Mouse (Mus musculus): Measurements from ENCODE around the gene Slc25a33. TPM values are rescaled to one million over a fixed set of nuclear protein-coding genes. Genes with fewer than 3 reads are reported as not detected.

The Slc25a33 gene
- polyA plus RNA-seq, 1 experiment from 2014 or later, result 10.7 TPM

GRCm38 (mm10) chr4:149798116-149798515 is 24.0 kb upstream of the Slc25a33 start:
- Histone ChIP-seq H3K27me3 (ENCODE audit: control insufficient read depth, insufficient read depth, low read depth, low read length) (no peaks in the 10 kb centered on the region), H3K4me1 (ENCODE audit: control insufficient read depth, low read depth, low read length) (peaks cover 6% of the 10 kb centered on the region), H3K27ac (ENCODE audit: low read length) (peak overlapping the region; percentile 77), H3K9me3 (replicated peaks; ENCODE audit: control insufficient read depth, low read length) (no peaks in the 10 kb centered on the region), H3K36me3 (ENCODE audit: control insufficient read depth, insufficient read depth) (no peaks in the 10 kb centered on the region), H3K9ac (ENCODE audit: low read depth, low read length) (no peak overlapping the region), H3K4me3 (ENCODE audit: low read depth, low read length) (no peak overlapping the region), H3K4me2 (ENCODE audit: low read depth, low read length) (0 out of 2 replicates have a peak overlapping the region, but pooled peaks have one; percentile 20)
- no peak for ATAC-seq (ENCODE audit: low read depth)
- 42% methylated on average over 2 of the region's 2 CpGs for WGBS (ENCODE audit: insufficient replicate concordance)

GRCm38 (mm10) chr4:149797220-149797610 is 23.1 kb upstream of the Slc25a33 start:
- H3K4me1 ChIP-seq (ENCODE audit: control insufficient read depth, low read depth, low read length), result peaks cover 10% of the 10 kb centered on the region
- no peak overlapping the region for H3K9ac ChIP-seq (ENCODE audit: low read depth, low read length)
- 43% methylated on average over 1 of the region's 1 CpGs for WGBS (ENCODE audit: insufficient replicate concordance)
- H3K4me3 ChIP-seq (ENCODE audit: low read depth, low read length), result no peak overlapping the region
- no peaks in the 10 kb centered on the region for H3K9me3 ChIP-seq (replicated peaks; ENCODE audit: control insufficient read depth, low read length)
- no peak overlapping the region for H3K4me2 ChIP-seq (ENCODE audit: low read depth, low read length)
- H3K27ac ChIP-seq (ENCODE audit: low read length), result peak overlapping the region; percentile 71
- no peaks in the 10 kb centered on the region for H3K27me3 ChIP-seq (ENCODE audit: control insufficient read depth, insufficient read depth, low read depth, low read length)
- ATAC-seq (ENCODE audit: low read depth), result 0 out of 2 replicates have a peak, but pooled peaks have one; percentile 0
- H3K36me3 ChIP-seq (ENCODE audit: control insufficient read depth, insufficient read depth), result no peaks in the 10 kb centered on the region

GRCm38 (mm10) chr4:149796567-149797219 is 22.6 kb upstream of the Slc25a33 start:
- WGBS (ENCODE audit: insufficient replicate concordance), result 52% methylated on average over 14 of the region's 14 CpGs
- peak overlapping the region; percentile 34 for H3K4me2 ChIP-seq (ENCODE audit: low read depth, low read length)
- H3K27ac ChIP-seq (ENCODE audit: low read length), result peak overlapping the region; percentile 71
- H3K36me3 ChIP-seq (ENCODE audit: control insufficient read depth, insufficient read depth), result no peaks in the 10 kb centered on the region
- H3K27me3 ChIP-seq (ENCODE audit: control insufficient read depth, insufficient read depth, low read depth, low read length), result no peaks in the 10 kb centered on the region
- no peak overlapping the region for H3K4me3 ChIP-seq (ENCODE audit: low read depth, low read length)
- H3K9ac ChIP-seq (ENCODE audit: low read depth, low read length), result no peak overlapping the region; the same call in 1 of the 2 replicates
- peak; percentile 66 for ATAC-seq (ENCODE audit: low read depth)
- H3K4me1 ChIP-seq (ENCODE audit: control insufficient read depth, low read depth, low read length), result peaks cover 14% of the 10 kb centered on the region
- H3K9me3 ChIP-seq (replicated peaks; ENCODE audit: control insufficient read depth, low read length), result no peaks in the 10 kb centered on the region

GRCm38 (mm10) chr4:149794966-149795477 is 20.9 kb upstream of the Slc25a33 start:
- no peaks in the 10 kb centered on the region for H3K9me3 ChIP-seq (replicated peaks; ENCODE audit: control insufficient read depth, low read length)
- no peaks in the 10 kb centered on the region for H3K36me3 ChIP-seq (ENCODE audit: control insufficient read depth, insufficient read depth)
- no peak overlapping the region for H3K9ac ChIP-seq (ENCODE audit: low read depth, low read length)
- no peak overlapping the region for H3K4me2 ChIP-seq (ENCODE audit: low read depth, low read length)
- H3K27me3 ChIP-seq (ENCODE audit: control insufficient read depth, insufficient read depth, low read depth, low read length), result no peaks in the 10 kb centered on the region
- H3K4me1 ChIP-seq (ENCODE audit: control insufficient read depth, low read depth, low read length), result peaks cover 16% of the 10 kb centered on the region
- no peak for ATAC-seq (ENCODE audit: low read depth)
- H3K4me3 ChIP-seq (ENCODE audit: low read depth, low read length), result no peak overlapping the region
- WGBS (ENCODE audit: insufficient replicate concordance), result 50% methylated on average over 7 of the region's 7 CpGs
- H3K27ac ChIP-seq (ENCODE audit: low read length), result no peak overlapping the region

GRCm38 (mm10) chr4:149794010-149794338 is 19.9 kb upstream of the Slc25a33 start:
- Histone ChIP-seq H3K4me1 (ENCODE audit: control insufficient read depth, low read depth, low read length) (peaks cover 18% of the 10 kb centered on the region), H3K27ac (ENCODE audit: low read length) (peak overlapping the region; percentile 41; the same call in 1 of the 2 replicates), H3K9ac (ENCODE audit: low read depth, low read length) (no peak overlapping the region), H3K9me3 (replicated peaks; ENCODE audit: control insufficient read depth, low read length) (no peaks in the 10 kb centered on the region), H3K4me3 (ENCODE audit: low read depth, low read length) (no peak overlapping the region), H3K27me3 (ENCODE audit: control insufficient read depth, insufficient read depth, low read depth, low read length) (no peaks in the 10 kb centered on the region), H3K36me3 (ENCODE audit: control insufficient read depth, insufficient read depth) (no peaks in the 10 kb centered on the region), H3K4me2 (ENCODE audit: low read depth, low read length) (no peak overlapping the region)
- 42% methylated on average over 8 of the region's 8 CpGs for WGBS (ENCODE audit: insufficient replicate concordance)
- ATAC-seq (ENCODE audit: low read depth), result peak; percentile 61

- Histone ChIP-seq H3K4me3 (ENCODE audit: low read depth, low read length) (no peak overlapping the region), H3K4me2 (ENCODE audit: low read depth, low read length) (no peak overlapping the region), H3K9ac (ENCODE audit: low read depth, low read length) (no peak overlapping the region), H3K4me1 (ENCODE audit: control insufficient read depth, low read depth, low read length) (peaks cover 17% of the 10 kb centered on the region), H3K9me3 (replicated peaks; ENCODE audit: control insufficient read depth, low read length) (no peaks in the 10 kb centered on the region), H3K36me3 (ENCODE audit: control insufficient read depth, insufficient read depth) (no peaks in the 10 kb centered on the region), H3K27ac (ENCODE audit: low read length) (peak overlapping the region; percentile 22; the same call in 1 of the 2 replicates), H3K27me3 (ENCODE audit: control insufficient read depth, insufficient read depth, low read depth, low read length) (no peaks in the 10 kb centered on the region)
- peak; percentile 2; the same call in 1 of the 2 replicates for ATAC-seq (ENCODE audit: low read depth)
- WGBS (ENCODE audit: insufficient replicate concordance), result 38% methylated on average over 13 of the region's 13 CpGs
Observed at GRCm38 (mm10) chr4:149793156-149794009, 19.3 kb upstream of the Slc25a33 start.

GRCm38 (mm10) chr4:149792159-149792800 is 18.2 kb upstream of the Slc25a33 start:
- H3K36me3 ChIP-seq (ENCODE audit: control insufficient read depth, insufficient read depth), result no peaks in the 10 kb centered on the region
- H3K27ac ChIP-seq (ENCODE audit: low read length), result peak overlapping the region; percentile 60
- ATAC-seq (ENCODE audit: low read depth), result peak; percentile 43; the same call in 1 of the 2 replicates
- H3K4me3 ChIP-seq (ENCODE audit: low read depth, low read length), result no peak overlapping the region
- H3K4me1 ChIP-seq (ENCODE audit: control insufficient read depth, low read depth, low read length), result peaks cover 14% of the 10 kb centered on the region
- no peaks in the 10 kb centered on the region for H3K9me3 ChIP-seq (replicated peaks; ENCODE audit: control insufficient read depth, low read length)
- WGBS (ENCODE audit: insufficient replicate concordance), result 31% methylated on average over 10 of the region's 10 CpGs
- H3K9ac ChIP-seq (ENCODE audit: low read depth, low read length), result no peak overlapping the region
- H3K27me3 ChIP-seq (ENCODE audit: control insufficient read depth, insufficient read depth, low read depth, low read length), result no peaks in the 10 kb centered on the region
- no peak overlapping the region for H3K4me2 ChIP-seq (ENCODE audit: low read depth, low read length)

GRCm38 (mm10) chr4:149791470-149791869 is 17.4 kb upstream of the Slc25a33 start:
- Histone ChIP-seq H3K9me3 (replicated peaks; ENCODE audit: control insufficient read depth, low read length) (no peaks in the 10 kb centered on the region), H3K36me3 (ENCODE audit: control insufficient read depth, insufficient read depth) (no peaks in the 10 kb centered on the region), H3K4me3 (ENCODE audit: low read depth, low read length) (no peak overlapping the region), H3K4me2 (ENCODE audit: low read depth, low read length) (no peak overlapping the region), H3K4me1 (ENCODE audit: control insufficient read depth, low read depth, low read length) (peaks cover 14% of the 10 kb centered on the region), H3K9ac (ENCODE audit: low read depth, low read length) (no peak overlapping the region), H3K27ac (ENCODE audit: low read length) (no peak overlapping the region), H3K27me3 (ENCODE audit: control insufficient read depth, insufficient read depth, low read depth, low read length) (no peaks in the 10 kb centered on the region)
- 65% methylated on average over 4 of the region's 4 CpGs for WGBS (ENCODE audit: insufficient replicate concordance)
- no peak for ATAC-seq (ENCODE audit: low read depth)

All from liver, embryonic 16.5 days (tissue).